Mouse (Mus musculus) MEL (cell line): ENCODE data around the gene Fgd4. TPM values are rescaled to one million over a fixed set of nuclear protein-coding genes. Genes with fewer than 3 reads are reported as not detected.

Source experiments
- DNase-seq: peaks from one replicate; pipeline ENCODE4 v3.0.0; 2011; ENCODE audit warnings: low read depth, low spot score
- H3K27ac ChIP-seq: 2 replicates; pipeline ENCODE4 v1.5.1; 2012; ENCODE audit warnings: low read depth, mild to moderate bottlenecking, control low read depth, low read length, moderate library complexity; ENCODE audit not compliant: control insufficient read depth
- H3K27me3 ChIP-seq, 2 experiments: fragments of 150-350 bp in 1 of 2; sonication (generic) in 1 of 2; 2 replicates each; pipeline ENCODE4 v1.6.1; 2012; ENCODE audit warnings: low read length in 2 of 2, mild to moderate bottlenecking in 2 of 2, improper control_type of control experiment in 1 of 2, moderate library complexity in 1 of 2; ENCODE audit not compliant: insufficient read depth in 2 of 2, control insufficient read depth in 1 of 2
- H3K36me3 ChIP-seq, 2 experiments: 2 replicates each; pipeline ENCODE4 v1.6.1; 2012 to 2014; ENCODE audit warnings: low read length in 2 of 2, improper control_type of control experiment in 1 of 2, inconsistent platforms in 1 of 2, mild to moderate bottlenecking in 1 of 2; ENCODE audit not compliant: insufficient read depth in 2 of 2, control insufficient read depth in 1 of 2
- H3K4me1 ChIP-seq, 2 experiments: fragments of 150-350 bp in 1 of 2; sonication (generic) in 1 of 2; 2 replicates each; pipeline ENCODE4 v1.6.1; 2012; ENCODE audit warnings: low read length in 2 of 2, improper control_type of control experiment in 1 of 2, mild to moderate bottlenecking in 1 of 2; ENCODE audit not compliant: insufficient read depth in 2 of 2, control insufficient read depth in 1 of 2
- H3K4me3 ChIP-seq, 2 experiments: fragments of 150-350 bp in 1 of 2; sonication (generic) in 1 of 2; 2 replicates each; pipeline ENCODE4 v1.5.1; 2012; ENCODE audit warnings: low read depth in 2 of 2, low read length in 2 of 2, mild to moderate bottlenecking in 2 of 2, moderate library complexity in 2 of 2, control low read depth in 1 of 2, improper control_type of control experiment in 1 of 2; ENCODE audit not compliant: control insufficient read depth in 1 of 2, insufficient read depth in 1 of 2
- H3K79me2 ChIP-seq: 2 replicates; pipeline ENCODE4 v1.6.1; 2012; ENCODE audit warnings: mild to moderate bottlenecking, low read length, moderate library complexity; ENCODE audit not compliant: control insufficient read depth, poor library complexity, insufficient read depth
- H3K9ac ChIP-seq: 2 replicates; pipeline ENCODE4 v1.6.1; 2012; ENCODE audit warnings: low read depth, mild to moderate bottlenecking, control low read depth, low read length, moderate library complexity; ENCODE audit not compliant: control insufficient read depth, poor library complexity, severe bottlenecking
- H3K9me3 ChIP-seq: fragments of 150-350 bp; sonication (generic); replicated peaks from 2 replicates; pipeline ENCODE4 v1.6.1; 2012; ENCODE audit warnings: mild to moderate bottlenecking, low read length, improper control_type of control experiment, moderate library complexity; ENCODE audit not compliant: insufficient read depth
- BHLHE40 ChIP-seq: IDR thresholded peaks from 2 replicates; pipeline ENCODE4 v1.6.1; 2012; ENCODE audit warnings: low read depth, mild to moderate bottlenecking, inconsistent platforms, low read length, improper control_type of control experiment, borderline replicate concordance
- CTCF ChIP-seq, 3 experiments: IDR thresholded peaks in 2 of 3; conservative IDR thresholded peaks in 1 of 3; 2 replicates each; pipeline ENCODE4 v1.5.1; 2011 to 2012; ENCODE audit warnings: low read length in 3 of 3, low read depth in 2 of 3, mild to moderate bottlenecking in 2 of 3, improper control_type of control experiment in 1 of 3, inconsistent platforms in 1 of 3, mixed read lengths in 1 of 3, moderate library complexity in 1 of 3; ENCODE audit not compliant: control insufficient read depth in 1 of 3, insufficient read depth in 1 of 3, poor library complexity in 1 of 3, severe bottlenecking in 1 of 3
- ELF1 ChIP-seq: IDR thresholded peaks from 2 replicates; pipeline ENCODE4 v1.6.1; 2014; ENCODE audit warnings: low read depth, mild to moderate bottlenecking, inconsistent platforms, low read length, improper control_type of control experiment, moderate library complexity
- ETS1 ChIP-seq: IDR thresholded peaks from 2 replicates; pipeline ENCODE4 v1.6.1; 2012; ENCODE audit warnings: low read depth, mild to moderate bottlenecking, inconsistent platforms, low read length, improper control_type of control experiment, moderate library complexity
- GATA1 ChIP-seq: IDR thresholded peaks from 2 replicates; pipeline ENCODE4 v1.6.1; 2011; ENCODE audit warnings: low read depth, low read length, improper control_type of control experiment
- HCFC1 ChIP-seq: IDR thresholded peaks from 2 replicates; pipeline ENCODE4 v1.6.1; 2012; ENCODE audit warnings: low read depth, mild to moderate bottlenecking, inconsistent platforms, low read length, improper control_type of control experiment, moderate library complexity
- MAX ChIP-seq: IDR thresholded peaks from 2 replicates; pipeline ENCODE4 v1.6.1; 2011; ENCODE audit warnings: low read length, improper control_type of control experiment
- MXI1 ChIP-seq: IDR thresholded peaks from 2 replicates; pipeline ENCODE4 v1.6.1; 2011; ENCODE audit warnings: mild to moderate bottlenecking, low read depth, low read length, improper control_type of control experiment
- MYB ChIP-seq: IDR thresholded peaks from 2 replicates; pipeline ENCODE4 v1.6.1; 2011; ENCODE audit warnings: mild to moderate bottlenecking, low read depth, low read length, improper control_type of control experiment
- MYC ChIP-seq: IDR thresholded peaks from 2 replicates; pipeline ENCODE4 v1.6.1; 2011; ENCODE audit warnings: low read depth, mild to moderate bottlenecking, low read length, improper control_type of control experiment, moderate library complexity
- NELFE ChIP-seq: IDR thresholded peaks from 2 replicates; pipeline ENCODE4 v1.6.1; 2011; ENCODE audit warnings: low read depth, low read length, improper control_type of control experiment
- NRF1 ChIP-seq: IDR thresholded peaks from 2 replicates; pipeline ENCODE4 v1.6.1; 2014; ENCODE audit warnings: low read depth, mild to moderate bottlenecking, inconsistent platforms, low read length, improper control_type of control experiment, moderate library complexity; ENCODE audit not compliant: poor library complexity, insufficient read depth, severe bottlenecking
- SIN3A ChIP-seq: IDR thresholded peaks from 2 replicates; pipeline ENCODE4 v1.6.1; 2012; ENCODE audit warnings: low read length, improper control_type of control experiment, inconsistent platforms
- TAL1 ChIP-seq: IDR thresholded peaks from 2 replicates; pipeline ENCODE4 v1.6.1; 2012; ENCODE audit warnings: mild to moderate bottlenecking, inconsistent platforms, low read length, moderate library complexity, mixed read lengths
- TBP ChIP-seq: IDR thresholded peaks from 2 replicates; pipeline ENCODE4 v1.8.0; 2011; ENCODE audit warnings: low read depth, low read length, improper control_type of control experiment
- TCF12 ChIP-seq: IDR thresholded peaks from 2 replicates; pipeline ENCODE4 v1.6.1; 2014; ENCODE audit warnings: low read depth, mild to moderate bottlenecking, inconsistent platforms, low read length, improper control_type of control experiment, moderate library complexity
- UBTF ChIP-seq: IDR thresholded peaks from 2 replicates; pipeline ENCODE4 v1.6.1; 2012; ENCODE audit warnings: low read depth, mild to moderate bottlenecking, inconsistent platforms, low read length, improper control_type of control experiment, moderate library complexity, borderline replicate concordance; ENCODE audit not compliant: insufficient read depth
- USF1 ChIP-seq: IDR thresholded peaks from 2 replicates; pipeline ENCODE4 v1.6.1; 2014; ENCODE audit warnings: low read depth, mild to moderate bottlenecking, inconsistent platforms, low read length, improper control_type of control experiment, moderate library complexity
- ZC3H11A ChIP-seq: IDR thresholded peaks from 2 replicates; pipeline ENCODE4 v1.6.1; 2012; ENCODE audit warnings: low read depth, mild to moderate bottlenecking, inconsistent platforms, low read length, improper control_type of control experiment
- ZKSCAN1 ChIP-seq: IDR thresholded peaks from 2 replicates; pipeline ENCODE4 v1.6.1; 2012; ENCODE audit warnings: low read depth, mild to moderate bottlenecking, inconsistent platforms, low read length, improper control_type of control experiment, moderate library complexity
- ZMIZ1 ChIP-seq: IDR thresholded peaks from 2 replicates; pipeline ENCODE4 v1.6.1; 2012; ENCODE audit warnings: low read depth, mild to moderate bottlenecking, inconsistent platforms, low read length, improper control_type of control experiment, moderate library complexity
- ZNF384 ChIP-seq: IDR thresholded peaks from 2 replicates; pipeline ENCODE4 v1.6.1; 2012; ENCODE audit warnings: low read depth, mild to moderate bottlenecking, inconsistent platforms, low read length, improper control_type of control experiment
- polyA plus RNA-seq, 2 experiments: library from polyadenylated mRNA; stranded (reverse) in 1 of 2; unstranded in 1 of 2; fragments of >175 nt in 1 of 2; fragments of >200 nt in 1 of 2; gene quantifications; 2 replicates each; pipeline versions ENCODE4 v1.2.1 to v1.2.4; 2012; ENCODE audit warnings: low replicate concordance in 2 of 2, low read depth in 1 of 2; ENCODE audit not compliant: insufficient read length in 2 of 2, insufficient read depth in 1 of 2, missing spikeins in 1 of 2
- total RNA-seq: library from RNA; depleted of rRNA; stranded (reverse); fragments of 300-350 nt; gene quantifications from 2 replicates; pipeline ENCODE4 v1.2.3, GENCODE M21; 2012

Fgd4 gene
- total and polyA plus RNA-seq, 3 experiments, result 0.03 to 10.0 TPM; not detected in 1

DNA sequence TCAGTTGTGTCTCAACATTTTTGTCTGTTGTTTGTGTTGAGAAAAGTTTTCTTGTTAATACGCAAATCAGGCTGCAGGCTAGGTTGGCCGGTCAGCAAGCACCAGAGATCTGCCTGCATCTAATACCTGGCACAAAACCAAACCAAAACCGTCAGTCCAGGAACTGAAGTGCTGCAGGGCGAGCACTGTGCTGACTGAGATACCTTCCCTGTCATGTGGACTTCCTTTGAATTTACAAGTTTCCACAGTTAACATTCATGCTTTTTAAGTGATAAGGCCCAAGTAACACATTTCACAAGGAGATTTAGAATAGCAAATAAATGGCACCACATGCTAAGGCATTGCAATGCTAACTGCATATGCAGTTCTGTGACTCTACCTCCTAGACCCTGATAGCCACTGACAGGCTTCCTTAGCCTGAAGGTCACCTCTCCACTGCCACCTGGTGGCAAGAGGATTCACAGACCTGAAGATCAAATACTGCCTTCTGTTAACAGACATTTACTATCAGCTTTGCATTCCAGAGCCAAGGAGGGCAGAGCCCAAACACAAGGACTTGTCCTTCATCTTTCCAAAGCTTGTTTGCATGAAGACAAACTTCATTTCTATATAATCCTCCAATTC is 15.8 kb downstream of the Fgd4 start (continued):
- TF ChIP-seq SIN3A (no peak; the same call in 1 of the 2 replicates), MXI1 (no peak), MYB (no peak), ZNF384 (no peak), ELF1 (no peak), USF1 (no peak), TCF12 (no peak), ETS1 (no peak), ZMIZ1 (no peak), TAL1 (no peak), ZKSCAN1 (no peak), ZC3H11A (peak; percentile 69), NRF1 (no peak), MYC (no peak), MAX (0 out of 2 replicates have a peak, but pooled peaks have one; percentile 13), TBP (no peak), GATA1 (no peak)
- TF ChIP-seq, all 39 proteins: peak for 5

DNA sequence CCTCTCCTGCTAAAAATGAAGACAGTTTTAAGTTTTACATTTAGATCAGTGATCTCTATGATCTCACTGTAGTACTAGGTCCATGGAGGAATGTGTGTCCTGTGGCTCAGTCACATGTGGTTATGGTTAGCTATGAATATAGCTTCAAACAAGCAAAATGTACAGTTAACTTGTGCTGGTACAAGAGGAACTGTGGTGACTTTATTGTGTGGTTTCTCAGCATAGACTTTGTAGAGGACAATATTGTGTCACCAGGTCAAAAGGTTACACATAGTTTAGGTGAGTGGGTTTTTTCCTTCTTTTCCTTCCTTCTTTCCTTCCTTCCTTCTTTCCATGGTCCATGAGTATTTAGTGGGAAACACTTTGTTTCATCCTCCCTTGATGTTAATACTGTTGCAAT is 23.8 kb downstream of the Fgd4 start:
- H3K4me1 ChIP-seq, result no peaks in the 10 kb centered on the region
- no peak overlapping the region for H3K9ac ChIP-seq
- H3K9me3 ChIP-seq, result no peaks in the 10 kb centered on the region
- no peak for TF ChIP-seq MYC
- no peak for TF ChIP-seq NRF1
- no peak for TF ChIP-seq HCFC1
- TF ChIP-seq NELFE, result no peak
- no peak for TF ChIP-seq BHLHE40
- no peak for TF ChIP-seq CTCF (IDR thresholded peaks at IDR 0.05 in 2 of 3, conservative IDR thresholded peaks at IDR 0.05 in 1 of 3; ENCODE audit: control insufficient read depth in 1 of 3, insufficient read depth in 1 of 3, low read depth in 2 of 3, low read length in 3 of 3, poor library complexity in 1 of 3, severe bottlenecking in 1 of 3)
- no peak for TF ChIP-seq MAX
- TF ChIP-seq UBTF, result no peak
- TF ChIP-seq USF1, result no peak
- H3K27me3 ChIP-seq, result peaks cover 3 to 7% of the 10 kb centered on the region in 2 experiments
- no peak overlapping the region for H3K27ac ChIP-seq
- H3K4me3 ChIP-seq, result no peak overlapping the region
- H3K36me3 ChIP-seq, result no peaks in the 10 kb centered on the region
- DNase-seq, result no peak
- no peaks in the 10 kb centered on the region for H3K79me2 ChIP-seq
